Mouse (Mus musculus) embryonic facial prominence, embryonic 11.5 days (tissue): ENCODE measurements around the gene Man1b1. TPM values are rescaled to one million over a fixed set of nuclear protein-coding genes. Genes with fewer than 3 reads are reported as not detected.

ENCODE experiments used
- ATAC-seq: fragments of 200-750 bp; cut with Nextera tagmentation; replicated peaks from 2 replicates; pipeline ENCODE4 v1.8.0; 2017; ENCODE audit warnings: low read depth; ENCODE audit not compliant: insufficient number of reproducible peaks, low FRiP score, low TSS enrichment
- DNase-seq: peaks from one replicate; pipeline ENCODE4 v3.0.0-alpha.2; 2015; ENCODE audit warnings: low spot score
- H3K27ac ChIP-seq: fragments of 300-500 bp; sonication (generic); replicated peaks from 2 replicates; pipeline ENCODE4 v1.5.1; 2014; ENCODE audit warnings: mild to moderate bottlenecking, low read depth, low read length, control low read depth
- H3K27me3 ChIP-seq: fragments of 300-500 bp; sonication (generic); 2 replicates; pipeline ENCODE4 v1.6.1; 2014; ENCODE audit warnings: mild to moderate bottlenecking, low read length, moderate library complexity, mixed read lengths; ENCODE audit not compliant: control insufficient read depth, insufficient read depth
- H3K36me3 ChIP-seq: fragments of 300-500 bp; sonication (generic); replicated peaks from 2 replicates; pipeline ENCODE4 v1.6.1; 2014; ENCODE audit warnings: low read depth, mild to moderate bottlenecking, low read length, moderate library complexity, mixed read lengths; ENCODE audit not compliant: control insufficient read depth, insufficient read depth
- H3K4me1 ChIP-seq: fragments of 300-500 bp; sonication (generic); 2 replicates; pipeline ENCODE4 v1.6.1; 2014; ENCODE audit warnings: low read length, mixed read lengths; ENCODE audit not compliant: control insufficient read depth, insufficient read depth
- H3K4me2 ChIP-seq: fragments of 300-500 bp; sonication (generic); 2 replicates; pipeline ENCODE4 v1.6.1; 2014; ENCODE audit warnings: low read depth, mild to moderate bottlenecking, control low read depth, low read length, moderate library complexity
- H3K4me3 ChIP-seq: fragments of 300-500 bp; sonication (generic); 2 replicates; pipeline ENCODE4 v1.5.1; 2014; ENCODE audit warnings: low read depth, low read length, control low read depth
- H3K9ac ChIP-seq: fragments of 300-500 bp; sonication (generic); replicated peaks from 2 replicates; pipeline ENCODE4 v1.6.1; 2014; ENCODE audit warnings: mild to moderate bottlenecking, control low read depth, low read length
- H3K9me3 ChIP-seq: fragments of 300-500 bp; sonication (generic); replicated peaks from 2 replicates; pipeline ENCODE4 v1.6.1; 2016; ENCODE audit warnings: mild to moderate bottlenecking, low read length, inconsistent platforms, mixed read lengths; ENCODE audit not compliant: control insufficient read depth
- WGBS: fragments of 180-500 bp; shearing (Covaris S2); extraction: QIAGEN DNeasy Blood & Tissue Kit; methylation state at CpG from one replicate; pipeline ENCODE4 v1.1.7; 2014; 5-methylcytosine and 5-hydroxymethylcytosine counted together
- polyA plus RNA-seq: library from polyadenylated mRNA; unstranded; fragments of >200 nt; fragmentation: Nextera tagmentation; extraction: Ambion mirVana; gene quantifications from 2 replicates; pipeline ENCODE4 v1.2.1, GENCODE M21; 2014

The Man1b1 gene
- polyA plus RNA-seq, 1 experiment from 2014 or later, result 92.7 TPM

DNA sequence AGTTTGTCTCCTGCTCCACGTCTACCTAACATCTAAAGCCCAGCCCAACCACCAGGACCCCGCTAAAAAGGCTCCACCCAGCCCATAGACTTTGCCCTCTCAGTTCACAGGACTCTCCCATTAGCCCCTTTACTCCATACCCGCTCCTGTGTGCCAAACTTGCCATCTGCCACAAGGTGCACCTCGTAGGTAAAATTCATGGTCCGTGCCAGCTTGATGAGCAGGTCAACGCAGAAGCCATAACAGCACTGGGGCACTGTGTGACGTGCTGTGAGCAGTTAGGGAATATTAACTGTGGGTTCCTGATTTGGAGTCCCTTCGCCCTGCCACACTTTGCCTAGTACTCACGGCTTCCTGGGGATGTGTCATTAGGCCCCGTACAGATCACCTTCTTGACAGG lies 34.1 kb upstream of the Man1b1 start:
- no peak for ATAC-seq
- H3K4me2 ChIP-seq, result no peak overlapping the region

DNA sequence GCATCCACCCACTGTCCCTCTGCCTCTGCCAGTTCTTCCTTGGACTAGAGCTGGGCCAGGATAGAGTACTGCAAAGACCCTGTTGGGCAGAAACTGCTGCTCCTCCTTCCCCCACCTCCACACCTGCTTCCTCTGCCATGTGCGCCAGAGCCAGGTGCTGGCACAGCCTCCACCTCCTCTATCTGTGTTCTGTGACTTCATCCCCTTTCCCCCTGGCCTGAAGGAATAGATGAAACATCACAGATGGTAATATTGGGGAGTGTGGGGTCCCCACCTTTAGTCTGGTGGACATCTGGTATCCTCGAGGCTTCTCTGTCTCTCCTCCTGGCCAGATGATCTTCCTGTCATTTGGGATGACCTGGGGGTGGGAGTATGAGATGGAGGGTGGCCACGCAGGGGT lies 28.7 kb upstream of the Man1b1 start:
- ATAC-seq (no peak), DNase-seq (no peak)
- Histone ChIP-seq H3K36me3 (no peaks in the 10 kb centered on the region), H3K9me3 (no peaks in the 10 kb centered on the region), H3K27me3 (peaks cover 15% of the 10 kb centered on the region), H3K4me2 (no peak overlapping the region), H3K4me3 (no peak overlapping the region), H3K9ac (no peak overlapping the region), H3K27ac (no peak overlapping the region), H3K4me1 (no peaks in the 10 kb centered on the region)
- 62% methylated on average over 3 of the region's 3 CpGs for WGBS

More for the DNA sequence above, 34.1 kb upstream of the Man1b1 start:
- Histone ChIP-seq H3K9me3 (no peaks in the 10 kb centered on the region), H3K9ac (no peak overlapping the region), H3K4me1 (no peaks in the 10 kb centered on the region), H3K4me3 (no peak overlapping the region), H3K27me3 (peaks cover 4% of the 10 kb centered on the region; the same call in 1 of the 2 replicates), H3K27ac (no peak overlapping the region), H3K36me3 (no peaks in the 10 kb centered on the region)
- DNase-seq, result no peak
- 79% methylated on average over 10 of the region's 10 CpGs for WGBS

DNA sequence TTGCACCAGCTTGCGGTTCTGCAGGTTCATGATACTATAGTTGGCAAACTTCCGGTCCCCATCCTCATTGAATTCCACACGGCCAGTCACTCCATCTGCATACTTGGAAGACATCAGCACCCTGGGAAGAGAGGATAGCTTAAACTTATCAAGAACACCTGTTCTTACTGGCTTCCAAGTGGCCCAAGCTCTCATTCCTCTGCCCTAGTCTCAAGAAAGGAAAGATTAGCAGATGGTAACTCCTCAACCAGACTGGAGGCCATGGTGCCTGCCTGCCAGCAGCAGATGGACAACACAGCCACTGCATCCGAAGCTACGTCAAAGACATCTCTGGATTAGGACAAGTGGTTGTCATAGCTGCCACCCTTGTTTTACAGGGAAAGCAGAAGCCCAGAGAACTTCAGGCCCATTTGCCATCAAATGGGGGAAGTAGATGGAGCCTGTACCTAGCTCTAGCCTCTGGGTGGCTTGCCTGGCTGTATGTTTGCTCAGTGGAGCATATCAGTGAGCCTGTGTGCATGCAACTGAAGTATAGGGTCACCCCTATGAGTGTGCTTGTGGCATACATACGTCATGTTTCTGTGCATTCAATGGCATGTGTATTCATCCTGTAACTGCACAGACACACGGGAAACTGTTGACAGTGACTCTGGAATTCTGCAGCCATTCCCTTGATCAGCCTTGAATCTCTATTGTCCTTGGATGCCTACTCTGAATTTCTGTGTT lies 28.0 kb upstream of the Man1b1 start:
- H3K9me3 ChIP-seq, result no peaks in the 10 kb centered on the region
- 76% methylated on average over 7 of the region's 7 CpGs for WGBS
- no peak overlapping the region for H3K9ac ChIP-seq
- no peak overlapping the region for H3K4me3 ChIP-seq
- H3K27me3 ChIP-seq, result peaks cover 15% of the 10 kb centered on the region
- H3K27ac ChIP-seq, result no peak overlapping the region
- H3K4me1 ChIP-seq, result no peaks in the 10 kb centered on the region
- DNase-seq, result no peak
- H3K36me3 ChIP-seq, result no peaks in the 10 kb centered on the region
- peak overlapping the region; percentile 68; the same call in 1 of the 2 replicates for H3K4me2 ChIP-seq
- ATAC-seq, result no peak

DNA sequence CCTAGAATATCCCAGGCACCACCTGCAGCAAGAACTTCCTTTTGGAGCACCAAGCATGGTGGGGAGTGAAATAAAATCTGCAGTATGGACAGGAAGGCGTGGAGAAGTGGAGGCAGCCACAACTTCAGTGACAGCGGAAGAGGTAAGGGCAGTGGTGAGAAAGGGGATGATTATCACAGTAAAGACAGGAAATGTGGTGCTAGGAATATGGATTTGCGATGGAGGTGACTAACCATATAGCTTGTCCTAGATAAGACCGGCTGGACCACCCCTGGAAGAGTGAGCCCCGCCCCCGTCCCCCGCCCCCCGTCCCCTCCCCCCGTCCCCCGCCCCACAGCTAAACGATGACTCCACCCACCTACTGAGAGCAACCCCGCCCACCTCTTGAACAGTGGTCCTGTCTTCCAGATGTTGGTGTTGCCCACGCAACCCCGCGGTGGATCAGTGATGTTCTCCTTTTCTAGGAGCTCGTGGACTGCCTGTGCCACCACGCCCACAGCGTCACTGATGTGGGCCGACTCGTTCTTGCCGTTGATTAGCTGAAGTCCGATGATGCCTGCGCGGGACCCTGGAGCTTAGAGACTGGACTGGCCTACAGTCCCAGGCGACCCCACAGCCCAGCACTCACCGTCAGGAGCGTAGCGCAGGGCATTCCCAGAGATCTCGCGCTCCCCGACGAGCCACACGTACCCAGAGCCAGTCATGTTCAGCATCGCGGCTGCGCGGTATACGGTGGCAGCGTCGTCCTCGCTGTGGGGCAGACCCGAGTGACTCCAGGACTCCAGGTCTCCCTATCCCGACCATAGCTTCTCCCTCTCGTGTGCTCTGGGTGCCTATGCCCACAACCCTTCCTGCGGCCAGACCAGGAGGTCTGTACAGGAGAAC lies 27.2 kb upstream of the Man1b1 start:
- Histone ChIP-seq H3K4me2 (peak overlapping the region; percentile 68), H3K9me3 (no peaks in the 10 kb centered on the region), H3K4me3 (peak overlapping the region; percentile 38), H3K9ac (peak overlapping the region; percentile 22), H3K36me3 (no peaks in the 10 kb centered on the region), H3K27ac (no peak overlapping the region), H3K27me3 (peaks cover 16% of the 10 kb centered on the region), H3K4me1 (no peaks in the 10 kb centered on the region)
- DNase-seq (peak; percentile 71), ATAC-seq (peak; percentile 87)
- WGBS, result 3% methylated on average over 38 of the region's 45 CpGs

DNA sequence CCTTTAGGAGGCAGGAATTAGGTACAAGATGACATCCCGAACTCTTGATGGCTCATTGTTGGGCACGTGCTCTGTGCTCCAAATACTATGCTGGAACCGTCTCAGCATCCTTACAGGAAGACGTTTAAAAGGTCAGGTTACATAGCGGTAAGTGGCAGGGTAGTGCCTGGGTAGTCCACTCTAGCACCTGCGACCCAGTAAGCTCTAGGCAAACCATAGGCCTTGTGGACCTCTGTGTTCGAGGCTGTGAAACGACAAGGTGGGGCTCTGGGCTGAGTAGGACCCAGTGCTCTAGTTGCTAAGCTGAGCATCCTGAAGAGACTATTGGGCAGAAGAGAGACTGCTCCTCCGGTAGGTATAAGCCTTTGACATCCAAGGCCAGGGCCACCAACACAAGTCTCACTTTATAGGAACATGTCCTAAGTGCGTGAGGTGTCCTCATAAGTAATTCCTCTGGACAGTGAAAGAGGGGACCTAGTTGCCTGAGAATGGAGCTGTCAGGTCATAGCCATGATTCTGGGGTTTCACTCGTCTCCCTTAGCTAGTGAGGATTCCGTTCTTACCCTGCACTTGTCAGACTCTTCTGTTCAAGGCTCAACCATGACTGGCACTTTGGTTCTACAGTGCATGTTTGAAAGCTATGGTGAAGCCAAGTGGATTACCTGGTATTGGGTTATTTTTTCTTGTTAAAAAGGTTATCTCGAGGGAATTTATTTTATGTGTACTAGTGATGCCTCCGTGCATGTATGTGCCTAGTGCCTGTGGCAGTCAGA lies 26.4 kb upstream of the Man1b1 start:
- ATAC-seq (no peak), DNase-seq (no peak)
- H3K9me3 ChIP-seq, result no peaks in the 10 kb centered on the region
- no peak overlapping the region; the same call in 1 of the 2 replicates for H3K9ac ChIP-seq
- peaks cover 23% of the 10 kb centered on the region for H3K27me3 ChIP-seq
- H3K4me3 ChIP-seq, result peak overlapping the region; percentile 38
- no peaks in the 10 kb centered on the region for H3K4me1 ChIP-seq
- H3K27ac ChIP-seq, result no peak overlapping the region
- no peaks in the 10 kb centered on the region for H3K36me3 ChIP-seq
- WGBS, result 47% methylated on average over 14 of the region's 14 CpGs
- H3K4me2 ChIP-seq, result peak overlapping the region; percentile 68

DNA sequence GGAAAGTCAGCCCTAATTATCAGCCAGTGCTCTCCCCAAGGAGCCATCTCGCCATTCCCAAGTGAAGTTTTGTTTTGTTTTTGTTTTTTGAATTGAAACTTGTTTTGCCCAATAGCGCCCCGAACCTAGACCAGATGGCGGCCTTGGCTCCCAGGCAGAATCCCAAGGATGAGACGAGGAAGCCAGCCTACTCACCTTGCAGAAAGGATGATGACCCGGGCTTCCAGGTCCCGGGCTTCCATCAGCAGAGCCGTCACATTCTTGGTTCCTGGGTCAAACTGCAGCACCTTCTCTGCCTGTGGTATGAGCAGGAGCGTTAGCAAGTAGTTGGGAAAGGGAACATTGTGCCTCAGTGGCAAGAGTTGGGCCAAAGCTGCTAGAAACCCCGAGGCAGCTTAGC lies 22.0 kb upstream of the Man1b1 start:
- Histone ChIP-seq H3K4me3 (no peak overlapping the region), H3K36me3 (no peaks in the 10 kb centered on the region), H3K27me3 (peaks cover 49% of the 10 kb centered on the region), H3K27ac (no peak overlapping the region), H3K9ac (no peak overlapping the region), H3K4me1 (no peaks in the 10 kb centered on the region), H3K9me3 (no peaks in the 10 kb centered on the region), H3K4me2 (no peak overlapping the region)
- ATAC-seq (no peak), DNase-seq (no peak)
- WGBS, result 51% methylated on average over 10 of the region's 10 CpGs

DNA sequence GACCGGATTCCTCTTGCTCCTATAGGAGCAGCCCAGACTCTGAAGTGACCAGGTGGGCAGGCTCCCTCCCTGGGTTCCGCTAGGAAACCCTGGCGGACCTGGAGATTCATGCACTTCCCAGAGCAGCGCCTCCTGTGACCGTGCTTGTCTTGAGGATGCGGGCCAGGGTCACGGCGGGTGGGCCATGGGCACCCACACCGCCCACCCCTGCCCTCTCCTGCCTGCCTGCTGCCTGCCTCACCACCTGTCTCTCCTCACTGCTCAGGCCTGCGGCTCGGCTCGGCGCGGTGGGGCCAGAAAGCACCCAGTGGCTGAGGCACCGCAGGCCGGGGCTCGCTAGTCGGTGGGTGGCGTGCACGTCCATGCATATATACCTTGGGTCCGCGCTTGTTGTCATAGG lies 21.2 kb upstream of the Man1b1 start:
- ATAC-seq, result no peak
- Histone ChIP-seq H3K27me3 (peaks cover 45% of the 10 kb centered on the region), H3K4me2 (no peak overlapping the region), H3K9me3 (no peaks in the 10 kb centered on the region), H3K27ac (no peak overlapping the region), H3K36me3 (no peaks in the 10 kb centered on the region), H3K4me1 (no peaks in the 10 kb centered on the region), H3K9ac (no peak overlapping the region), H3K4me3 (no peak overlapping the region)
- DNase-seq, result no peak
- WGBS, result 2% methylated on average over 22 of the region's 22 CpGs
